Mouse (Mus musculus) lung, postnatal 4 days (tissue): ENCODE measurements around the gene Asphd2.
A peak's percentile ranks its signal among the peaks of the same experiment; 100 is the strongest.
"Not testable (repeated sequence)": the region's sequence is repeated elsewhere in the genome, so short reads cannot be mapped to it uniquely, and the experiment has no call there.

ENCODE experiments used
- DNase-seq, 2 experiments: peaks; one replicate each; pipeline ENCODE4 v3.0.0; 2021

The Asphd2 gene

GRCm38 (mm10) chr5:112394779-112395443, at the start of gene Asphd2:
Gene Asphd2, minus strand, starts transcription at chr5:112394866.
- peak; percentile 37 to 68 for DNase-seq

- peak in 1 of 2 experiments; percentile 12 for DNase-seq
Measured at GRCm38 (mm10) chr5:112438535-112438934, 43.9 kb upstream of the Asphd2 start.

- peak; percentile 60 to 77 for DNase-seq
Measured at GRCm38 (mm10) chr5:112433004-112433403, 38.3 kb upstream of the Asphd2 start.

GRCm38 (mm10) chr5:112432033-112432432, 37.4 kb upstream of the Asphd2 start:
- DNase-seq, result peak in 1 of 2 experiments; percentile 14

- DNase-seq, result peak in 1 of 2 experiments; percentile 15
Measured at GRCm38 (mm10) chr5:112431120-112431775, 36.6 kb upstream of the Asphd2 start.

- peak; percentile 60 to 75 for DNase-seq
Measured at GRCm38 (mm10) chr5:112428944-112429343, 34.3 kb upstream of the Asphd2 start.

GRCm38 (mm10) chr5:112427283-112427682, 32.6 kb upstream of the Asphd2 start:
- DNase-seq, result peak; percentile 49 to 69

GRCm38 (mm10) chr5:112426635-112427034, 32.0 kb upstream of the Asphd2 start:
- peak in 1 of 2 experiments; percentile 10 for DNase-seq

- peak in 1 of 2 experiments; percentile 18 for DNase-seq
Measured at GRCm38 (mm10) chr5:112419535-112419934, 24.9 kb upstream of the Asphd2 start.

- DNase-seq, result no peak
Measured at GRCm38 (mm10) chr5:112418023-112418422, 23.4 kb upstream of the Asphd2 start.

- no peak for DNase-seq
Measured at GRCm38 (mm10) chr5:112416673-112417072, 22.0 kb upstream of the Asphd2 start.

- DNase-seq, result not testable (repeated sequence)
Measured at GRCm38 (mm10) chr5:112412781-112413180, 18.1 kb upstream of the Asphd2 start.

GRCm38 (mm10) chr5:112411514-112412335, 17.1 kb upstream of the Asphd2 start:
- no peak for DNase-seq

- DNase-seq, result no peak
Measured at GRCm38 (mm10) chr5:112411072-112411471, 16.4 kb upstream of the Asphd2 start.

- DNase-seq, result no peak
Measured at GRCm38 (mm10) chr5:112409274-112409673, 14.6 kb upstream of the Asphd2 start.

- no peak for DNase-seq
Measured at GRCm38 (mm10) chr5:112406017-112406416, 11.4 kb upstream of the Asphd2 start.

- no peak for DNase-seq
Measured at GRCm38 (mm10) chr5:112402437-112402836, 7.8 kb upstream of the Asphd2 start.

- DNase-seq, result peak in 1 of 2 experiments; percentile 41
Measured at GRCm38 (mm10) chr5:112399284-112399683, 4.6 kb upstream of the Asphd2 start.

GRCm38 (mm10) chr5:112396066-112396465, 1.4 kb upstream of the Asphd2 start:
- DNase-seq, result no peak

GRCm38 (mm10) chr5:112394415-112394763, 277 bp downstream of the Asphd2 start:
- no peak for DNase-seq

GRCm38 (mm10) chr5:112393741-112394414, 788 bp downstream of the Asphd2 start:
- DNase-seq, result no peak

- DNase-seq, result no peak
Measured at GRCm38 (mm10) chr5:112391676-112392323, 2.9 kb downstream of the Asphd2 start.
